Mouse (Mus musculus) fibroblast of lung, adult 2 months (primary cell): Measurements from ENCODE around the gene Mxd1.

Source experiments
- DNase-seq: peaks from one replicate; pipeline ENCODE4 v3.0.0-alpha.2; 2011; ENCODE audit warnings: low read depth

The Mxd1 gene

GRCm38 (mm10) chr6:86668580-86669239 lies at the start of gene Mxd1:
TSS of gene Mxd1 (minus strand) at chr6:86669161.
- no peak for DNase-seq

GRCm38 (mm10) chr6:86708072-86708774 lies 39.3 kb upstream of the Mxd1 start:
- DNase-seq, result no peak

GRCm38 (mm10) chr6:86702577-86702976 lies 33.6 kb upstream of the Mxd1 start:
- DNase-seq, result no peak

- no peak for DNase-seq
These were observed 28.9 kb upstream of the Mxd1 start for GRCm38 (mm10) chr6:86697903-86698302.

GRCm38 (mm10) chr6:86696213-86696612 lies 27.3 kb upstream of the Mxd1 start:
- DNase-seq, result no peak

GRCm38 (mm10) chr6:86694465-86694864 lies 25.5 kb upstream of the Mxd1 start:
- no peak for DNase-seq

GRCm38 (mm10) chr6:86689671-86690070 lies 20.7 kb upstream of the Mxd1 start:
- no peak for DNase-seq

- DNase-seq, result no peak
These were observed 18.0 kb upstream of the Mxd1 start for GRCm38 (mm10) chr6:86686971-86687370.

GRCm38 (mm10) chr6:86684655-86685011 lies 15.7 kb upstream of the Mxd1 start:
- no peak for DNase-seq

GRCm38 (mm10) chr6:86683872-86684654 lies 15.1 kb upstream of the Mxd1 start, which contains the start of gene Snrnp27:
TSS of gene Snrnp27 (minus strand) at chr6:86684522.
- peak; percentile 87 for DNase-seq

- no peak for DNase-seq
These were observed 12.3 kb upstream of the Mxd1 start for GRCm38 (mm10) chr6:86681289-86681688.

- no peak for DNase-seq
These were observed 9.4 kb upstream of the Mxd1 start for GRCm38 (mm10) chr6:86678341-86678740.

GRCm38 (mm10) chr6:86670873-86671272 lies 1.9 kb upstream of the Mxd1 start:
- peak; percentile 54 for DNase-seq

GRCm38 (mm10) chr6:86669240-86669727 lies 323 bp upstream of the Mxd1 start:
- peak; percentile 100 for DNase-seq

- no peak for DNase-seq
These were observed 1.9 kb downstream of the Mxd1 start for GRCm38 (mm10) chr6:86667061-86667460.

GRCm38 (mm10) chr6:86665560-86666307 lies 3.2 kb downstream of the Mxd1 start:
- DNase-seq, result no peak

GRCm38 (mm10) chr6:86665076-86665475 lies 3.9 kb downstream of the Mxd1 start:
- DNase-seq, result no peak

- DNase-seq, result no peak
These were observed 8.6 kb downstream of the Mxd1 start for GRCm38 (mm10) chr6:86660161-86660877.

GRCm38 (mm10) chr6:86658501-86658900 lies 10.5 kb downstream of the Mxd1 start:
- DNase-seq, result no peak

GRCm38 (mm10) chr6:86654270-86654916 lies 14.6 kb downstream of the Mxd1 start:
- DNase-seq, result no peak

- DNase-seq, result no peak
These were observed 15.9 kb downstream of the Mxd1 start for GRCm38 (mm10) chr6:86653026-86653425.
